Comparison of ENCODE assay signal across 8 mouse cellular contexts in genomic region chr17:5770265-5771249, GRCm38 (mm10).
DNase-seq lines count a peak whose midpoint lies in the region.

No protein-coding gene starts in this region.

- no peaks in the 10 kb centered on the region for H3K36me3 ChIP-seq in forebrain, embryonic 10.5 days (replicated peaks)

- H3K4me3 ChIP-seq in forebrain, embryonic 10.5 days = peak overlapping the region; percentile 42

- peak overlapping the region; percentile 89 for H3K27ac ChIP-seq in forebrain, embryonic 10.5 days

- peaks cover 43% of the 10 kb centered on the region for H3K4me1 ChIP-seq in forebrain, embryonic 10.5 days

- H3K27me3 ChIP-seq in forebrain, embryonic 10.5 days (ENCODE audit: poor library complexity, severe bottlenecking) = peaks cover 17% of the 10 kb centered on the region

- peaks cover 15% of the 10 kb centered on the region for H3K9me3 ChIP-seq in forebrain, embryonic 10.5 days

- intact Hi-C loops in heart, postnatal 14 days (cut with DNase I) = no loop called here

- peak; percentile 40 to 44 for DNase-seq in cerebellum, postnatal 10 days
- no peak for DNase-seq in cerebellum, adult 11 months
- peak; percentile 69 for DNase-seq in forebrain, embryonic 10.5 days (ENCODE audit: extremely low spot score, low spot score)
- peak; percentile 32 to 46 for DNase-seq in heart, postnatal 14 days
- DNase-seq in kidney, postnatal 36 days = peak; percentile 51 to 68
- peak; percentile 62 to 67 for DNase-seq in lung, postnatal 4 days
- peak; percentile 76 to 84 for DNase-seq in right cerebral cortex, postnatal 10 days (ENCODE audit: low spot score in 2 of 2)
- no peak for DNase-seq in cerebellum, adult 9-11 months

- WGBS in forebrain, embryonic 10.5 days = 10% methylated on average over 22 of the region's 22 CpGs

Comparison
In these comparisons a context has a peak if more than half of its experiments do, and no peak if none do; other contexts are left out.
1. DNase-seq: peak in cerebellum, postnatal 10 days (2 of 2), forebrain, embryonic 10.5 days (single experiment), heart, postnatal 14 days (2 of 2), kidney, postnatal 36 days (2 of 2), lung, postnatal 4 days (2 of 2) and right cerebral cortex, postnatal 10 days (2 of 2); none in cerebellum, adult 11 months (single experiment) and cerebellum, adult 9-11 months (single experiment).